Mouse (Mus musculus): ENCODE results near the gene Ets1. TPM values are rescaled to one million over a fixed set of nuclear protein-coding genes. Genes with fewer than 3 reads are reported as not detected.

The Ets1 gene
- polyA plus RNA-seq, 1 experiment from 2014 or later = 20.3 TPM

GRCm38 (mm10) chr9:32735071-32735470, 99.0 kb downstream of the Ets1 start:
- Histone ChIP-seq H3K9me3 (no peaks in the 10 kb centered on the region), H3K4me3 (no peak overlapping the region), H3K36me3 (no peaks in the 10 kb centered on the region), H3K27ac (replicated peaks) (no peak overlapping the region), H3K27me3 (no peaks in the 10 kb centered on the region), H3K9ac (replicated peaks) (no peak overlapping the region), H3K4me2 (replicated peaks) (no peak overlapping the region), H3K4me1 (no peaks in the 10 kb centered on the region)
- ATAC-seq (replicated peaks) = no peak
- WGBS = 94% methylated on average over 7 of the region's 7 CpGs

GRCm38 (mm10) chr9:32736051-32736450, 100.0 kb downstream of the Ets1 start:
- H3K9ac ChIP-seq (replicated peaks) = no peak overlapping the region
- ATAC-seq (replicated peaks) = no peak
- no peak overlapping the region for H3K4me2 ChIP-seq (replicated peaks)
- no peaks in the 10 kb centered on the region for H3K4me1 ChIP-seq
- 76% methylated on average over 9 of the region's 9 CpGs for WGBS
- H3K9me3 ChIP-seq = no peaks in the 10 kb centered on the region
- H3K36me3 ChIP-seq = no peaks in the 10 kb centered on the region
- H3K4me3 ChIP-seq = no peak overlapping the region
- H3K27ac ChIP-seq (replicated peaks) = no peak overlapping the region
- H3K27me3 ChIP-seq = no peaks in the 10 kb centered on the region

GRCm38 (mm10) chr9:32739988-32740387, 104.0 kb downstream of the Ets1 start:
- 81% methylated on average over 4 of the region's 4 CpGs for WGBS
- Histone ChIP-seq H3K4me2 (replicated peaks) (no peak overlapping the region), H3K4me1 (no peaks in the 10 kb centered on the region), H3K9me3 (no peaks in the 10 kb centered on the region), H3K4me3 (no peak overlapping the region), H3K27ac (replicated peaks) (no peak overlapping the region), H3K9ac (replicated peaks) (no peak overlapping the region), H3K36me3 (no peaks in the 10 kb centered on the region), H3K27me3 (no peaks in the 10 kb centered on the region)
- ATAC-seq (replicated peaks) = no peak

GRCm38 (mm10) chr9:32740751-32741387, 104.8 kb downstream of the Ets1 start:
- Histone ChIP-seq H3K27me3 (no peaks in the 10 kb centered on the region), H3K4me1 (no peaks in the 10 kb centered on the region), H3K36me3 (no peaks in the 10 kb centered on the region), H3K27ac (replicated peaks) (no peak overlapping the region), H3K4me3 (no peak overlapping the region), H3K4me2 (replicated peaks) (no peak overlapping the region), H3K9me3 (no peaks in the 10 kb centered on the region), H3K9ac (replicated peaks) (no peak overlapping the region)
- 85% methylated on average over 12 of the region's 12 CpGs for WGBS
- no peak for ATAC-seq (replicated peaks)

- H3K9me3 ChIP-seq = no peaks in the 10 kb centered on the region
- no peak overlapping the region for H3K9ac ChIP-seq (replicated peaks)
- no peaks in the 10 kb centered on the region for H3K4me1 ChIP-seq
- no peak overlapping the region for H3K4me2 ChIP-seq (replicated peaks)
- no peaks in the 10 kb centered on the region for H3K36me3 ChIP-seq
- 48% methylated on average over 2 of the region's 2 CpGs for WGBS
- ATAC-seq (replicated peaks) = 0 out of 2 replicates have a peak, but pooled peaks have one; percentile 41
- H3K27ac ChIP-seq (replicated peaks) = no peak overlapping the region
- H3K4me3 ChIP-seq = no peak overlapping the region
- no peaks in the 10 kb centered on the region for H3K27me3 ChIP-seq
Observed at GRCm38 (mm10) chr9:32741681-32742080, 105.7 kb downstream of the Ets1 start.

DNA sequence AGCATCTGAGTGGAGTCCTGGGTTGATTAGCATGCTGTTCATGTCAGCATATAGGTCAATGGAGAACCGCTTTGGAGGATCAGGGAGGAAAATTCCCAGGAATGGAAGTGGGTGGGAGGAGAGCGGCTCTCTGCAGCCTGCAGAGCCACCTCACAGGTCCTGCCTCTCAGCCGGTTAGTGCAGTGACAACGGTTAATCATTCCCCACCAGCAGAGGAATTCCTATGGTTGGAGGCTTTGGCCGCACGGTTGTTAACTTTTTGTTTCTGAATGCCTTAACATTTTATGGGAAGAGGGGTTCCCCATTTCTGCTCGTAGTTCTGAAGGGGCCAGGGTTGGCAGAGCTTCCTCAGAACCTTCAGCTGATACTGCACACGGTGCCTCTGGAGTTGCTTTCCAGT, 107.1 kb downstream of the Ets1 start:
- Histone ChIP-seq H3K4me2 (replicated peaks) (no peak overlapping the region), H3K4me1 (no peaks in the 10 kb centered on the region), H3K9ac (replicated peaks) (no peak overlapping the region), H3K4me3 (no peak overlapping the region), H3K9me3 (no peaks in the 10 kb centered on the region), H3K27me3 (no peaks in the 10 kb centered on the region), H3K27ac (replicated peaks) (no peak overlapping the region), H3K36me3 (no peaks in the 10 kb centered on the region)
- 79% methylated on average over 8 of the region's 8 CpGs for WGBS
- no peak for ATAC-seq (replicated peaks)

DNA sequence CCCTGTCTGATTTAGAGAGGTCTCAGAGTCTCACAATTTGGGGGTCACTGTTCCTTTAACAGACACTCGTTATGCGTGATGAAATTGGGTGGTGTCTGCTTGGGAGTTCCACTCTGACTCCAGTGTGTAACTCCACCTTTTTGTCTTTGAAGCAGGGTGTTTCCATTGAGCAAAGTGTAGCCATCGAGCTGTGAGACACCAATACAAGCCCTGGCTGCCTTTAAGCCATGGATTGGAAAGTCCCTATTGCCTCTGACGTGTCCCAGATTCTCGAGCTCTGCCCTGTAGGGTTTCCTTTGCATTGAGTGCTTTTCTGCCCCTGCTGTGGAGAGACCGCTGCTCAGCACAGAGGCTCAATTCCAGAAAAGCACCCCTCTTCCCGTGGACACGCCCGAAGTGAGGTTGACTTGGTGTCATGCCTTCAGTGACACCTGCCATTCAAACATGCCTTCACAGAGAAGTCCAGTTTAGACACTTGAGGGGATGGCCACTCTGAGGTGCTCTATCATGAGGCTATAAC, 107.7 kb downstream of the Ets1 start:
- H3K9me3 ChIP-seq = no peaks in the 10 kb centered on the region
- no peak for ATAC-seq (replicated peaks)
- no peak overlapping the region for H3K27ac ChIP-seq (replicated peaks)
- H3K36me3 ChIP-seq = no peaks in the 10 kb centered on the region
- H3K27me3 ChIP-seq = no peaks in the 10 kb centered on the region
- no peak overlapping the region for H3K4me3 ChIP-seq
- H3K9ac ChIP-seq (replicated peaks) = no peak overlapping the region
- 72% methylated on average over 9 of the region's 9 CpGs for WGBS
- no peaks in the 10 kb centered on the region for H3K4me1 ChIP-seq
- H3K4me2 ChIP-seq (replicated peaks) = no peak overlapping the region

DNA sequence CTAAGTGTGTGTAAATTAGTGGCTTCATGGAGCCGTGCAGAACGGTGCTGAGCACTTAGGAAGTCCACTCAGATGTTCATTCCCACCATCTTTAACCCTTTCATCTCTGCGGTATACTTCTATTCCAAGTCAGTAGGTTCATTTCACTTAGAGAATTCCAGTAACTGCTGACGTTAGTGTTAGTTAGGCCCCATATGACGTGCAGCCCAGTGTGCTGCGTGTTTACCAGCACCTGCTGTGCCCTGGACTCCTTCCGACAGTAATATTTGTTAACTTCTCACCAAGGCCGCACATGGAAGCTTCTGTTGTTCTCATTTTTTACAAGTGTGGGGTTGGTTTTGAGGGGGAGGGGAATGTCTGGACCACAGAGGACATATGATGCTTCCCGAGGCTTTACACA, 108.3 kb downstream of the Ets1 start:
- Histone ChIP-seq H3K4me2 (replicated peaks) (no peak overlapping the region), H3K9ac (replicated peaks) (no peak overlapping the region), H3K9me3 (no peaks in the 10 kb centered on the region), H3K27me3 (no peaks in the 10 kb centered on the region), H3K27ac (replicated peaks) (no peak overlapping the region), H3K36me3 (no peaks in the 10 kb centered on the region), H3K4me1 (no peaks in the 10 kb centered on the region), H3K4me3 (no peak overlapping the region)
- no peak for ATAC-seq (replicated peaks)
- WGBS = 67% methylated on average over 9 of the region's 9 CpGs

GRCm38 (mm10) chr9:32745079-32745763, 109.2 kb downstream of the Ets1 start:
- no peak for ATAC-seq (replicated peaks)
- no peak overlapping the region for H3K9ac ChIP-seq (replicated peaks)
- no peaks in the 10 kb centered on the region for H3K9me3 ChIP-seq
- no peaks in the 10 kb centered on the region for H3K36me3 ChIP-seq
- H3K4me3 ChIP-seq = no peak overlapping the region
- H3K27ac ChIP-seq (replicated peaks) = no peak overlapping the region
- WGBS = 88% methylated on average over 12 of the region's 12 CpGs
- H3K27me3 ChIP-seq = no peaks in the 10 kb centered on the region
- no peaks in the 10 kb centered on the region for H3K4me1 ChIP-seq
- no peak overlapping the region for H3K4me2 ChIP-seq (replicated peaks)

DNA sequence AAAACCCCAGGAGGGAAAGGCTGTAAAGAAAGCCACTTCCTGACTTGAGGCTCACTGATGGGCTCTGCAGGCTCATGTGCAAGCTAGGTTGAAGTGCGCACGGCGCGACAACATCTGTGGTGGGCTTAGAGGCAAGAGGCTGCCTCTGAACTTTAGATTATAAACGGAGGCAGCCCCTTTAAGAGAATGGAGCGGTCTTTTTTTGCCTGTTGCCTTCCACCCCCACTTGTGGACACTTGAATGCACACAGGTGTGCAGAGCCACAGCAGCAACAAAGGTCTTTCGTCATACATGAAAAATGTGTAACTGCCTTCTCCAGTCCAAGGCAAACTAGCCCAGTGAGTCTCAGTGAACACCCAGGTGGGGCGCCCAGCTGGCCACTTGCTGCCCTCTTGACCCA, 110.0 kb downstream of the Ets1 start:
- Histone ChIP-seq H3K4me2 (replicated peaks) (no peak overlapping the region), H3K27me3 (no peaks in the 10 kb centered on the region), H3K36me3 (no peaks in the 10 kb centered on the region), H3K9me3 (no peaks in the 10 kb centered on the region), H3K27ac (replicated peaks) (no peak overlapping the region), H3K9ac (replicated peaks) (no peak overlapping the region), H3K4me3 (no peak overlapping the region), H3K4me1 (no peaks in the 10 kb centered on the region)
- no peak for ATAC-seq (replicated peaks)
- WGBS = 93% methylated on average over 8 of the region's 8 CpGs

GRCm38 (mm10) chr9:32746615-32747014, 110.6 kb downstream of the Ets1 start:
- 87% methylated on average over 6 of the region's 6 CpGs for WGBS
- Histone ChIP-seq H3K9ac (replicated peaks) (no peak overlapping the region), H3K36me3 (no peaks in the 10 kb centered on the region), H3K4me3 (no peak overlapping the region), H3K9me3 (no peaks in the 10 kb centered on the region), H3K4me1 (no peaks in the 10 kb centered on the region), H3K27ac (replicated peaks) (no peak overlapping the region), H3K4me2 (replicated peaks) (no peak overlapping the region), H3K27me3 (no peaks in the 10 kb centered on the region)
- ATAC-seq (replicated peaks) = no peak

- Histone ChIP-seq H3K27me3 (no peaks in the 10 kb centered on the region), H3K36me3 (no peaks in the 10 kb centered on the region), H3K4me1 (no peaks in the 10 kb centered on the region), H3K4me3 (no peak overlapping the region), H3K9ac (replicated peaks) (no peak overlapping the region), H3K4me2 (replicated peaks) (no peak overlapping the region), H3K9me3 (no peaks in the 10 kb centered on the region), H3K27ac (replicated peaks) (no peak overlapping the region)
- 91% methylated on average over 8 of the region's 8 CpGs for WGBS
- no peak for ATAC-seq (replicated peaks)
Observed at GRCm38 (mm10) chr9:32747624-32748023, 111.6 kb downstream of the Ets1 start.

- Histone ChIP-seq H3K4me1 (no peaks in the 10 kb centered on the region), H3K4me2 (replicated peaks) (no peak overlapping the region), H3K4me3 (no peak overlapping the region), H3K36me3 (no peaks in the 10 kb centered on the region), H3K9me3 (no peaks in the 10 kb centered on the region), H3K27me3 (no peaks in the 10 kb centered on the region), H3K9ac (replicated peaks) (no peak overlapping the region), H3K27ac (replicated peaks) (no peak overlapping the region)
- ATAC-seq (replicated peaks) = no peak
- 92% methylated on average over 5 of the region's 5 CpGs for WGBS
Observed at GRCm38 (mm10) chr9:32748552-32748951, 112.5 kb downstream of the Ets1 start.
